Mouse (Mus musculus): ENCODE results near the gene Olfr71. TPM values are rescaled to one million over a fixed set of nuclear protein-coding genes. Genes with fewer than 3 reads are reported as not detected.

The Olfr71 gene
- total and polyA plus RNA-seq, 2 experiments from 2014 or later: not detected

DNA sequence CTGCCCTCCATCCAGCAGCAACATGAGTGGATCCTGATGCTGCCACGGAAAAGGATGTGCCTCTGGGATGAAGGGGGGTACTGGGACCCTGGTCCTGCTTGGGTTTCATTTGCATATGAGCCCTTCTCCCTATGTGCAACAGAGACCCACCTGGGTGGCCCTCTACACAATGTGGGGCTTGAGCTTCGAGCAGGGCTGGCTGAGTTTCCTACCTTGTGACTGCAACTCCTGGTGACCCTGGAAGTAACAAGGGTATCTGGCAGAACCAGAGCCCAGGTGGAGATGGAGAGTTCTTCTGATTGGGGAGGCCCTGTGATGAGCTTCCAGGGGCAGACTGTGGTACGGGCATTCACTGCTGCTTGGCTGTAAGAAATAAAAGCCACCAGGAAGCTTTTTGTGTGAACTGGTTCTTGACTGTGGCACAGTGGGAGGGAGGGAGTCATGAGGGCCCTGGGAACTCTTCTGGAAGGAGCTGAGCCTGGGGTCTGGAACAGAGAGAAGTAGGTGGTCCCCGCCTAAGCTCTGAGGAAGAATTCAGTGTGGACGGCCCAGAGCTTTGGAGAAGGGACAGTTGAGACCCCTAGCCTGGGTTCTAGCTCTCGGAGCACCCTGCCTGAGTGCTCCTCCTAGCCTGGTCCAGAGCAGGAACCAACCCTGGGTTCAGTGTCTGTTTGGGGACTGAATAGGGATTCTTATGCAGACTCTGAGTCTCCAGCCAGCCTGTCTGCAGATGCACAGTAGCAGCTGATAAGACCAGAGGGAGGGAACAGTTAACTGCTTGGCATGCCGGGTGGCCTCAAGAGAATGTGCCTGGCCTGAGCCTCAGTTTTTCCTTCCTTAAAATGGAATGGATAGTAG lies 17.9 kb upstream of the Olfr71 start:
- 71% methylated on average over 7 of the region's 7 CpGs for WGBS
- no peaks in the 10 kb centered on the region for H3K4me1 ChIP-seq (ENCODE audit: insufficient read depth, low read length)
- H3K4me2 ChIP-seq (ENCODE audit: low read depth, low read length): no peak overlapping the region
- TF ChIP-seq CTCF (IDR thresholded peaks at IDR 0.05; ENCODE audit: low read depth): no peak
- H3K4me3 ChIP-seq (ENCODE audit: low read length): no peak overlapping the region
- no peak for ATAC-seq
- H3K36me3 ChIP-seq (ENCODE audit: insufficient read depth, low read length): no peaks in the 10 kb centered on the region
- H3K27me3 ChIP-seq (ENCODE audit: insufficient read depth, low read length): no peaks in the 10 kb centered on the region
- H3K27ac ChIP-seq: peak overlapping the region; percentile 16; the same call in 1 of the 2 replicates
- no peak overlapping the region for H3K9ac ChIP-seq (replicated peaks; ENCODE audit: low read length)
- no peak for DNase-seq (ENCODE audit: low spot score)
- no peaks in the 10 kb centered on the region for H3K9me3 ChIP-seq (ENCODE audit: low read length)

DNA sequence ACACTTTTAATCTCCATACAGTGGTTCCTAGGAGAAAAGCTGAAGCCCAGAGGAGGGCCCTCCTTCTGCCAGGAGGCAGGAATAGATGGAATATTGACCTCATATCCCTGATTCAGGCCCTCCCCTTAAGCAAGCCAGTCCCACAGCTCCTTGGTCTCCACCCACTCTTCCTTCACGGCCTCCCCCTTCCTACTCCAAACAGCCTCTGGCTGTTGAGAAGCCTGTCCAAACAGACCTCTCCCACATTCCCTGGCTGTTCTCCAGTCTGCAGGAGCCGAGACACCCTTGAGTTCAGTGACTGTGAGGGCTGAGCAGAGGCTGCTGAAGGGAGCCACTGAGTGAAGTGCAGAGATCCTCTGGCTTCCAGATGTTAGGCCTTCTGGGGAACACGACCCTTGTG lies 16.9 kb upstream of the Olfr71 start, which contains the start of gene Hrct1:
Gene Hrct1 (plus strand): TSS at position 194 of the 400 bp plus-strand sequence.
- Histone ChIP-seq H3K4me1 (ENCODE audit: insufficient read depth, low read length) (no peaks in the 10 kb centered on the region), H3K9me3 (ENCODE audit: low read length) (no peaks in the 10 kb centered on the region), H3K4me2 (ENCODE audit: low read depth, low read length) (no peak within 1 kb of the TSS), H3K27me3 (ENCODE audit: insufficient read depth, low read length) (no peaks in the 10 kb centered on the region), H3K9ac (replicated peaks; ENCODE audit: low read length) (no peak within 1 kb of the TSS), H3K4me3 (ENCODE audit: low read length) (no peak within 1 kb of the TSS), H3K36me3 (ENCODE audit: insufficient read depth, low read length) (no peaks in the 10 kb centered on the region), H3K27ac (peak within 1 kb of the TSS; percentile 16; the same call in 1 of the 2 replicates)
- TF ChIP-seq CTCF (IDR thresholded peaks at IDR 0.05; ENCODE audit: low read depth): no peak
- DNase-seq (ENCODE audit: low spot score): no peak
- ATAC-seq: no peak
- WGBS: 46% methylated on average over 3 of the region's 3 CpGs

DNA sequence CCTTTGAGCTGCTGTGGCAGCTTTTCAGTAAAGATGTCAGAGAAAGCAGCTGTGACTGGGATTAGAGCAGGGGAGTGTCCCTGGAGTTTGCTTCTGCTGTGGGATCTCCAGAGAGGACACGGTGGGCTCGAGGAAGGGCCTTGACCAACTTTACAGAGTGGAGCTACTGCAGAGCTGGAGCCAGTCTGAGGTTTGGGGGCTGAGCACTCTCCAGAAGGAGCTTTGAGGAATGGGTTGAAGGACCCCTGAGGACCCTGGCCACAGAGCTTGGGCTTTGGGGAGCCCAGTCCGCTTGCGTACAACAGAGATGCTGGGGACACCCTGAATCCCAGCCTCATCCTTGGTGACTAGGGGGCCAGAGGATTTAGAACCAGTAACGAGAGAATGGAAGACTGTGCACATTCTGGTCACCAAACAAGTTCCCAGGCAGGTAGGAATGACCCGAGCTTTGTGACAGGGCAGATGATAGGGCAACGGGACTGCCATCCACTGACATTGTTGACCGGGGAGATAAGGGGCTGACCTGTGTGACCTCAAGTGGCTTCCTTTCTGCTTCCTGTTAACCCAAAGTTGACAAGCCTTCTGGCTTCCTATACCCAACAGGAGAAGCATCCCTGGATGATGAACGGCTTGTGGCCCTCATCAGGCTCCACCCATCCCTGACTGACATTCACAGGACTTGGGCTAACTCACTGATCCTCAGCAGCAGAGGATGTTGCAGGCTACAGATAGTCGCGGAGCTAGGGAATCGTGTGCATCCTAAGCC lies 16.4 kb upstream of the Olfr71 start:
- H3K4me3 ChIP-seq (ENCODE audit: low read length): no peak overlapping the region
- H3K27me3 ChIP-seq (ENCODE audit: insufficient read depth, low read length): no peaks in the 10 kb centered on the region
- H3K27ac ChIP-seq: no peak overlapping the region
- no peak for TF ChIP-seq CTCF (IDR thresholded peaks at IDR 0.05; ENCODE audit: low read depth)
- H3K9me3 ChIP-seq (ENCODE audit: low read length): no peaks in the 10 kb centered on the region
- WGBS: 81% methylated on average over 12 of the region's 12 CpGs
- no peak overlapping the region for H3K9ac ChIP-seq (replicated peaks; ENCODE audit: low read length)
- no peaks in the 10 kb centered on the region for H3K36me3 ChIP-seq (ENCODE audit: insufficient read depth, low read length)
- no peak for DNase-seq (ENCODE audit: low spot score)
- no peak overlapping the region for H3K4me2 ChIP-seq (ENCODE audit: low read depth, low read length)
- ATAC-seq: no peak
- H3K4me1 ChIP-seq (ENCODE audit: insufficient read depth, low read length): no peaks in the 10 kb centered on the region

DNA sequence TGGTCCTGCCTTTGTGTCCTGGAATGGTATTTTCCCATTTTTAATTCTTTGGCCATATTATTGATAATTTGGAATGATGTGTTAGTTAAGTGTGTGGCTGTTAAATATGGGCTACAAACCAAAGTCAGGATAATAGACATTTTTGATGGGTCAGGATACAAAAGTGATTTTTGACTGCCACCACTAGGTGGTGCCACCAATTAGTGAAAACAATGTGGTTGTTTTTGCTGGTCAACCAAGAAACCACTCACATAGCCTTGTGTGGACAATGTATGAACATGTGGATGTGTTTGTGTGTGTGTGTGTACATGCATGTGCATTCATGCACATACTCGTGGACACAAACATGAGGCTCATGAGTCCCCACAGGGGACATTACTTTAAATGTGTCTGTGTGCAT lies 14.7 kb upstream of the Olfr71 start:
- H3K4me1 ChIP-seq (ENCODE audit: insufficient read depth, low read length): no peaks in the 10 kb centered on the region
- H3K36me3 ChIP-seq (ENCODE audit: insufficient read depth, low read length): no peaks in the 10 kb centered on the region
- 32% methylated on average over 1 of the region's 1 CpGs for WGBS
- no peak overlapping the region for H3K27ac ChIP-seq
- DNase-seq (ENCODE audit: low spot score) (peak; percentile 73), ATAC-seq (no peak)
- H3K4me2 ChIP-seq (ENCODE audit: low read depth, low read length): no peak overlapping the region
- TF ChIP-seq CTCF (IDR thresholded peaks at IDR 0.05; ENCODE audit: low read depth): peak; percentile 78
- H3K9me3 ChIP-seq (ENCODE audit: low read length): no peaks in the 10 kb centered on the region
- H3K9ac ChIP-seq (replicated peaks; ENCODE audit: low read length): no peak overlapping the region
- no peak overlapping the region for H3K4me3 ChIP-seq (ENCODE audit: low read length)
- H3K27me3 ChIP-seq (ENCODE audit: insufficient read depth, low read length): no peaks in the 10 kb centered on the region

DNA sequence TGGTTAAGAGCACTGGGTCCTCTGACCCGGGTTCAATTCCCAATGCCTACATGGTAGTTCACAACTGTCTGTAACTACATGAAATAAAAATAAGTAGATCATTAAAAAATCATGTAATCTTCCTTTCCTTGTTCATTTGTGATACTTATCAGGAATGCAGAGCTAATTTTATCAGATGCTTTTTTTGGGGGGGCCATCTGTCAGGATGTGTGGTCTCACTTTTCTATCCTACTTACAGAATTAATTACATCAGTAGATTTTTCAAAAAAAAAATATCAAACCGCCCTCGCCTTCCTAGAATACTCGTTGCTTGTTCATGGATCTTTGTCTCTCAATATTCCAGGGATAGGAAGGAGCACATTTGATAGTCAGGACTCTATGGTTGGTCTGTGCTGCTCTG lies 12.1 kb upstream of the Olfr71 start:
- DNase-seq (ENCODE audit: low spot score) (no peak), ATAC-seq (no peak)
- TF ChIP-seq CTCF (IDR thresholded peaks at IDR 0.05; ENCODE audit: low read depth): no peak
- 89% methylated on average over 4 of the region's 4 CpGs for WGBS
- H3K4me2 ChIP-seq (ENCODE audit: low read depth, low read length): no peak overlapping the region
- H3K36me3 ChIP-seq (ENCODE audit: insufficient read depth, low read length): no peaks in the 10 kb centered on the region
- H3K27me3 ChIP-seq (ENCODE audit: insufficient read depth, low read length): no peaks in the 10 kb centered on the region
- H3K27ac ChIP-seq: no peak overlapping the region
- H3K9ac ChIP-seq (replicated peaks; ENCODE audit: low read length): no peak overlapping the region
- H3K9me3 ChIP-seq (ENCODE audit: low read length): no peaks in the 10 kb centered on the region
- H3K4me3 ChIP-seq (ENCODE audit: low read length): no peak overlapping the region
- H3K4me1 ChIP-seq (ENCODE audit: insufficient read depth, low read length): no peaks in the 10 kb centered on the region

DNA sequence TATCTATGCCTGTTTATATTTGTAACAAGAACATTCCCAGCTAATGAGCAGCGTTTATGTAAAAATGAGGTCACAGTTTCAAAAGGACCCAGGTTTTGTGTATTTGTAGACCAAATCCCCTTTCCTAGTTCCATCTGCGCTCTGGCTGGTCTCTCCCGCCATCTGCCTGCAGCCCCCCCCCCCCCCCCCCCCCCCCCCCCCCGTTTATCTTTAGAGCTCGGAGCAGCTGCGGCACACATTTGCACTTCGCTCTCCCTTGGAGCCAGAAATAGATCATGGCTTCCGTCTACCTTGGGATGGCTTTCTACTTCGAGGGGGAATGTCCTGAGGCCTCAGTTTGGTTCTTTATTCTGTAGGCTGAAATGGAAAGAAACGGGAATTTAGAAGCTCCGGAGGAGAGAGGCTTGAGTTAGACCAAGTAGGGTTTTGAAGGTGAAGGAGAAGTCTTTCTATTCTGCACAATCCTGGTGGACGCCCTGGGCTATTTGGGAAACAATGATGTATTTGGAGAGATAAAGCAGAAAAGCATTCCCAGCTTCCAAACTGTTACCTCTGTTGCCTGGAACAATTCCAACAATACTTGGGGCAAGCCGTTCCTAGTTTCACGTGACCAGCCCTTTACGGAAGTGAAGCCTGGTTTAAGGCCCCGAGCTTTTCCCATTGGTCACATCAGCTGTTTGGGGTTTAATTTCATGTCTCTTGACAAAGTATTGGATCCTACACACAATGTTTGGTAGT lies 10.6 kb upstream of the Olfr71 start:
- no peaks in the 10 kb centered on the region for H3K9me3 ChIP-seq (ENCODE audit: low read length)
- no peak for TF ChIP-seq CTCF (IDR thresholded peaks at IDR 0.05; ENCODE audit: low read depth)
- H3K4me3 ChIP-seq (ENCODE audit: low read length): no peak overlapping the region
- no peak overlapping the region for H3K27ac ChIP-seq
- H3K36me3 ChIP-seq (ENCODE audit: insufficient read depth, low read length): no peaks in the 10 kb centered on the region
- H3K4me2 ChIP-seq (ENCODE audit: low read depth, low read length): no peak overlapping the region
- H3K4me1 ChIP-seq (ENCODE audit: insufficient read depth, low read length): no peaks in the 10 kb centered on the region
- no peak for ATAC-seq
- H3K27me3 ChIP-seq (ENCODE audit: insufficient read depth, low read length): no peaks in the 10 kb centered on the region; the same call in 1 of the 2 replicates
- H3K9ac ChIP-seq (replicated peaks; ENCODE audit: low read length): no peak overlapping the region
- peak; percentile 9 for DNase-seq (ENCODE audit: low spot score)
- WGBS: 47% methylated on average over 12 of the region's 16 CpGs

All from hindbrain, postnatal 0 days (tissue).